Mouse (Mus musculus): ENCODE data around the gene Htr3b.

GRCm38 (mm10) chr9:48986616-48987141, 21.9 kb upstream of the Htr3b start:
- TF ChIP-seq CTCF (IDR thresholded peaks at IDR 0.05; ENCODE audit: borderline replicate concordance, control insufficient read depth, extremely low read depth, insufficient read depth, low read length, poor library complexity) (no peak), POLR2A (IDR thresholded peaks at IDR 0.05; ENCODE audit: control insufficient read depth, extremely low read depth, insufficient read depth, low read length, poor library complexity) (no peak)

Measured in thymus, adult 2 months (tissue).